Mouse (Mus musculus) layer of hippocampus, adult 8-10 months (tissue): Measurements from ENCODE around the gene Lenep. TPM values are rescaled to one million over a fixed set of nuclear protein-coding genes. Genes with fewer than 3 reads are reported as not detected.
A peak's percentile ranks its signal among the peaks of the same experiment; 100 is the strongest.

Experiments used
- DNase-seq, 2 experiments: peaks; one replicate each; pipeline ENCODE4 v3.0.0; 2022; ENCODE audit warnings: low spot score in 2 of 2
- total RNA-seq, 4 experiments: library from RNA; stranded (reverse); gene quantifications; 2 replicates each; pipeline ENCODE4 v1.2.4; 2022

The Lenep gene
- total RNA-seq, 4 experiments from 2014 or later: 1.9 to 7.1 (median 4.3) TPM

- DNase-seq: no peak
These were observed 23.0 kb downstream of the Lenep start for GRCm38 (mm10) chr3:89379388-89380131.

GRCm38 (mm10) chr3:89378394-89379067 lies 24.1 kb downstream of the Lenep start:
- DNase-seq: peak; percentile 59 to 61

GRCm38 (mm10) chr3:89377831-89378230 lies 24.8 kb downstream of the Lenep start:
- no peak for DNase-seq

GRCm38 (mm10) chr3:89373581-89374231 lies 28.9 kb downstream of the Lenep start:
- DNase-seq: no peak

- no peak for DNase-seq
These were observed 35.3 kb downstream of the Lenep start for GRCm38 (mm10) chr3:89367338-89367737.

- no peak for DNase-seq
These were observed 36.8 kb downstream of the Lenep start for GRCm38 (mm10) chr3:89365486-89366414.

GRCm38 (mm10) chr3:89365153-89365485 lies 37.5 kb downstream of the Lenep start, which contains the start of gene Dcst1:
Dcst1 (minus strand) TSS chr3:89365253.
- DNase-seq: no peak

- DNase-seq: no peak
These were observed 38.0 kb downstream of the Lenep start for GRCm38 (mm10) chr3:89364631-89365030.

GRCm38 (mm10) chr3:89361675-89362074 lies 40.9 kb downstream of the Lenep start, which contains the start of gene Dcst2:
Dcst2 (plus strand) TSS chr3:89361975.
- DNase-seq: no peak

- no peak for DNase-seq
These were observed 42.4 kb downstream of the Lenep start for GRCm38 (mm10) chr3:89360237-89360636.

GRCm38 (mm10) chr3:89359630-89360029 lies 43.0 kb downstream of the Lenep start:
- DNase-seq: no peak

- DNase-seq: no peak
These were observed 46.6 kb downstream of the Lenep start for GRCm38 (mm10) chr3:89356029-89356428.

GRCm38 (mm10) chr3:89355512-89355902 lies 47.1 kb downstream of the Lenep start:
- no peak for DNase-seq

- peak; percentile 79 to 91 for DNase-seq
These were observed 47.6 kb downstream of the Lenep start for GRCm38 (mm10) chr3:89354816-89355511.

- DNase-seq: no peak
These were observed 51.3 kb downstream of the Lenep start for GRCm38 (mm10) chr3:89351271-89351670.

Other genes starting within 250 kb of the Lenep start
- 10 to 100 TPM; 13.3 to 15.2 (median 14.2) TPM for gene Hcn3, start 242.6 kb downstream of the Lenep start, total RNA-seq
- 10 to 100 TPM; 44.5 to 54.1 (median 48.9) TPM for gene Clk2, start 238.0 kb downstream of the Lenep start, total RNA-seq
- 10 to 100 TPM; 66.2 to 72.5 (median 69.1) TPM for gene Scamp3, start 225.3 kb downstream of the Lenep start, total RNA-seq
- 10 to 100 TPM; 52.6 to 54.5 (median 53.5) TPM for gene Fam189b, start 219.7 kb downstream of the Lenep start, total RNA-seq
- gene Gba, start 199.9 kb downstream of the Lenep start, total RNA-seq: 10 to 100 TPM; 62.1 to 75.2 (median 68.5) TPM
- gene Thbs3, start 187.6 kb downstream of the Lenep start, total RNA-seq: 10 to 100 TPM; 27.4 to 40.7 (median 35.3) TPM
- 10 to 100 TPM; 85.4 to 96.0 (median 94.4) TPM for gene Mtx1, start 175.7 kb downstream of the Lenep start, total RNA-seq
- 1 to 10 TPM in 2 of 4 experiments, under 1 TPM in 2; 0.37 to 1.7 (median 1.2) TPM for gene Muc1, start 173.7 kb downstream of the Lenep start, total RNA-seq
- 10 to 100 TPM; 73.9 to 82.9 (median 79.4) TPM for gene Krtcap2, start 156.8 kb downstream of the Lenep start, total RNA-seq
- gene Trim46, start 156.5 kb downstream of the Lenep start, total RNA-seq: 10 to 100 TPM; 74.0 to 89.3 (median 80.2) TPM
- 10 to 100 TPM; 44.2 to 67.3 (median 61.7) TPM for gene Dpm3, start 143.4 kb downstream of the Lenep start, total RNA-seq
- 10 to 100 TPM; 51.8 to 69.9 (median 58.2) TPM for gene Slc50a1, start 132.2 kb downstream of the Lenep start, total RNA-seq
- gene Efna1, start 121.7 kb downstream of the Lenep start, total RNA-seq: 10 to 100 TPM in 2 of 4 experiments, 1 to 10 TPM in 2; 7.9 to 12.6 (median 10.5) TPM
- 10 to 100 TPM; 57.7 to 72.8 (median 60.8) TPM for gene Efna3, start 79.8 kb downstream of the Lenep start, total RNA-seq
- gene Efna4, start 64.8 kb downstream of the Lenep start, total RNA-seq: 1 to 10 TPM in 3 of 4 experiments, under 1 TPM in 1; 0.96 to 1.4 (median 1.1) TPM
- gene Adam15, start 52.8 kb downstream of the Lenep start, total RNA-seq: 100 to 1,000 TPM; 129 to 141 (median 137) TPM
- gene Dcst2, start 40.8 kb downstream of the Lenep start, total RNA-seq: under 1 TPM; 0.32 to 0.47 (median 0.39) TPM
- gene Dcst1, start 37.5 kb downstream of the Lenep start, total RNA-seq: under 1 TPM in 2 of 4 experiments, not detected in 2; 0.16 to 0.48 TPM
- 10 to 100 TPM; 12.6 to 18.7 (median 15.9) TPM for gene Zbtb7b, start 8.0 kb downstream of the Lenep start, total RNA-seq
- 10 to 100 TPM; 35.8 to 37.8 (median 37.1) TPM for gene Flad1, start 9.1 kb upstream of the Lenep start, total RNA-seq
- gene Cks1b, start 15.6 kb upstream of the Lenep start, total RNA-seq: 1 to 10 TPM; 1.6 to 4.7 (median 2.5) TPM
- gene Shc1, start 15.7 kb upstream of the Lenep start, total RNA-seq: 10 to 100 TPM; 16.4 to 22.3 (median 19.9) TPM
- 10 to 100 TPM; 49.4 to 61.0 (median 53.9) TPM for gene Pygo2, start 27.4 kb upstream of the Lenep start, total RNA-seq
- gene Pbxip1, start 33.9 kb upstream of the Lenep start, total RNA-seq: 10 to 100 TPM; 39.6 to 71.2 (median 51.8) TPM
- gene Pmvk, start 51.7 kb upstream of the Lenep start, total RNA-seq: 10 to 100 TPM; 29.5 to 33.7 (median 31.3) TPM
- 10 to 100 TPM; 21.9 to 26.5 (median 25.8) TPM for gene Kcnn3, start 117.4 kb upstream of the Lenep start, total RNA-seq